Mouse (Mus musculus) layer of hippocampus, adult 2 months (tissue): ENCODE results near the gene Tmem131l. TPM values are rescaled to one million over a fixed set of nuclear protein-coding genes. Genes with fewer than 3 reads are reported as not detected.
A peak's percentile ranks its signal among the peaks of the same experiment; 100 is the strongest.

Experiments
- DNase-seq, 2 experiments: peaks; one replicate each; pipeline ENCODE4 v3.0.0; 2022; ENCODE audit warnings: low spot score in 2 of 2
- H3K27ac ChIP-seq: fragments of 200-600 bp; 2 replicates; pipeline ENCODE4 v1.8.1; 2022
- H3K4me3 ChIP-seq: fragments of 200-600 bp; 2 replicates; pipeline ENCODE4 v1.8.1; 2022; ENCODE audit warnings: mild to moderate bottlenecking
- CTCF ChIP-seq: fragments of 200-600 bp; conservative IDR thresholded peaks from 2 replicates; pipeline ENCODE4 v1.8.1; 2022; ENCODE audit warnings: antibody characterized with exemption, mild to moderate bottlenecking, moderate library complexity
- total RNA-seq, 2 experiments: library from RNA; stranded (reverse); gene quantifications; 2 replicates each; pipeline ENCODE4 v1.2.3; 2021

Tmem131l gene
- total RNA-seq, 2 experiments from 2014 or later: 27.4 to 36.5 TPM

DNA sequence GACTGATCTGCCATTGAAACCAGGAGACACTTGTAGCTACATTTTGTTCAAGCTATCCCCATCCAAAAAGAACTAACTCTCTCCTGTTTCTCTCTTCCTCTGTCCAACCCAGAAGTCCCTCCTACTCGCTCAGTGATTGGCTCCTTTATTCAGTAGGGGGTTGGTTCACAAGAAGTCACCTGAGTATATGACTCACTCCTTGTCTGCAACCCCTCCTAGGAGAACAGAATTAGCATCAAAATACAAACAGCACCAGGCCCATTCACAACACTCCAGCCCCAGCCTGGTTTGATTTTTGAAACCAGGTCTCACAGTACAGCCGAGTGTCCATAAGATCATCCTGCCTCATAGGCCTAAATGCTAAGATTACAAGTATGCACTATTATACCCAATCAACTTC, 96.3 kb downstream of the Tmem131l start:
- DNase-seq: no peak
- H3K27ac ChIP-seq: no peak overlapping the region
- TF ChIP-seq CTCF: no peak
- H3K4me3 ChIP-seq: no peak overlapping the region

- no peak for DNase-seq
- TF ChIP-seq CTCF: no peak
- Histone ChIP-seq H3K27ac (no peak overlapping the region), H3K4me3 (no peak overlapping the region)
Measured at GRCm38 (mm10) chr3:83943212-83943611, 96.8 kb downstream of the Tmem131l start.

- no peak for TF ChIP-seq CTCF
- Histone ChIP-seq H3K4me3 (no peak overlapping the region), H3K27ac (no peak overlapping the region)
- no peak for DNase-seq
Measured at GRCm38 (mm10) chr3:83941921-83942320, 98.1 kb downstream of the Tmem131l start.

GRCm38 (mm10) chr3:83938871-83939270, 101.1 kb downstream of the Tmem131l start:
- no peak for DNase-seq
- no peak overlapping the region for H3K4me3 ChIP-seq
- TF ChIP-seq CTCF: no peak
- no peak overlapping the region for H3K27ac ChIP-seq

- Histone ChIP-seq H3K4me3 (no peak overlapping the region), H3K27ac (no peak overlapping the region)
- DNase-seq: no peak
- no peak for TF ChIP-seq CTCF
Measured at GRCm38 (mm10) chr3:83934514-83934913, 105.5 kb downstream of the Tmem131l start.

GRCm38 (mm10) chr3:83915768-83916496, 124.0 kb downstream of the Tmem131l start:
- no peak overlapping the region for H3K4me3 ChIP-seq
- TF ChIP-seq CTCF: peak; percentile 78
- no peak overlapping the region for H3K27ac ChIP-seq
- DNase-seq: peak in 1 of 2 experiments; percentile 42

- peak in 1 of 2 experiments; percentile 34 for DNase-seq
- H3K27ac ChIP-seq: no peak overlapping the region
- no peak overlapping the region for H3K4me3 ChIP-seq
- TF ChIP-seq CTCF: no peak
Measured at GRCm38 (mm10) chr3:83915102-83915501, 124.9 kb downstream of the Tmem131l start.

- no peak overlapping the region for H3K27ac ChIP-seq
Measured at GRCm38 (mm10) chr3:83910707-83911106, 129.3 kb downstream of the Tmem131l start.

GRCm38 (mm10) chr3:83906185-83906584, 133.8 kb downstream of the Tmem131l start:
- DNase-seq: no peak
- Histone ChIP-seq H3K4me3 (no peak overlapping the region), H3K27ac (no peak overlapping the region)
- no peak for TF ChIP-seq CTCF

More at GRCm38 (mm10) chr3:83910707-83911106, 129.3 kb downstream of the Tmem131l start:
- no peak for DNase-seq
- TF ChIP-seq CTCF: no peak
- no peak overlapping the region for H3K4me3 ChIP-seq

DNA sequence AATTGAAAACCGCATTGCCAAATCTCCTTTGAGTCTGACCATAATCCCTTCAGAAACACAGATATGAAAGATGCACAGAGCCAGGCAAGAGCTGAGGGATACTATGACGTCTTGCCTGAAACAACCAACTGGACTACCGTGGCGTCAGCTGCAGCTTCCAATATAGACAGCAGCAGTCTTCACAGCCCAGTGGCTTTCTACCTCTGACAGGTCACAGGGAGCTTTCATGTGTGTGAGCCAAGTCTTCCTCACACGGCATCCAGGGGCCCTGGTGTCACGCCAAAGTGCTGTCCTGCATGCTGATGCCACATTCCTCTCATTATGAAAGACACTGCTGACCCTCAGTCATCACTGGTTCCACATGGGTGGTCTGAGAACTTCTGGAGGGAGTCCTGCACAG, 134.8 kb downstream of the Tmem131l start:
- TF ChIP-seq CTCF: no peak
- no peak for DNase-seq
- Histone ChIP-seq H3K27ac (no peak overlapping the region), H3K4me3 (no peak overlapping the region)

GRCm38 (mm10) chr3:83904176-83904958, 135.6 kb downstream of the Tmem131l start:
- H3K27ac ChIP-seq: no peak overlapping the region
- no peak; the same call in 1 of the 2 replicates for TF ChIP-seq CTCF
- no peak overlapping the region for H3K4me3 ChIP-seq
- DNase-seq: no peak

DNA sequence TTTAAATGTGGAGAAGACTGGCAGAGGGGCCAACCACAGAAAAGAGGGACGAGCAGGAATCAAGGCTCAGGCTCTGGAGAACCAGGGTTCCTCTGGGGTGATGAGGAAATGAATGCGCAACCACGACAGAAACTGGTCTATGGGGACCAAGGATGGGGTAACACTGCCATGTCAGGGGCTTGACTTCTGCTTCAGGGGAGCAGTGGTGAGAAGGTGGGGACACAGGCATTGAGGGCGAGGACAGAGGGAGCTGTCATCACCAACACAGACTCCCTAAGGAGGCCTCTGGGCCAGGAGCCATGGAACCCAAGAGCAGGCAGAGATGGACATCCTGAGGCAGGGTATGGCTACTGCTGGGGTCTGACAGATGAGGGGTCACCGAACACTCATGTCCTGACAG, 137.0 kb downstream of the Tmem131l start:
- H3K4me3 ChIP-seq: no peak overlapping the region
- TF ChIP-seq CTCF: no peak
- DNase-seq: no peak
- no peak overlapping the region for H3K27ac ChIP-seq

- Histone ChIP-seq H3K4me3 (no peak overlapping the region), H3K27ac (no peak overlapping the region)
- no peak for TF ChIP-seq CTCF
- no peak for DNase-seq
Measured at GRCm38 (mm10) chr3:83902459-83902858, 137.5 kb downstream of the Tmem131l start.

GRCm38 (mm10) chr3:83900756-83901373, 139.1 kb downstream of the Tmem131l start:
- TF ChIP-seq CTCF: no peak
- no peak for DNase-seq
- Histone ChIP-seq H3K27ac (no peak overlapping the region), H3K4me3 (no peak overlapping the region)
